Mouse (Mus musculus): ENCODE measurements around the gene Ms4a4c. TPM values are rescaled to one million over a fixed set of nuclear protein-coding genes. Genes with fewer than 3 reads are reported as not detected.

Ms4a4c gene
- polyA plus RNA-seq (2015; fragmentation: Nextera tagmentation; extraction: Ambion mirVana), result 0.85 and 1.4 TPM in 2 replicates

DNA sequence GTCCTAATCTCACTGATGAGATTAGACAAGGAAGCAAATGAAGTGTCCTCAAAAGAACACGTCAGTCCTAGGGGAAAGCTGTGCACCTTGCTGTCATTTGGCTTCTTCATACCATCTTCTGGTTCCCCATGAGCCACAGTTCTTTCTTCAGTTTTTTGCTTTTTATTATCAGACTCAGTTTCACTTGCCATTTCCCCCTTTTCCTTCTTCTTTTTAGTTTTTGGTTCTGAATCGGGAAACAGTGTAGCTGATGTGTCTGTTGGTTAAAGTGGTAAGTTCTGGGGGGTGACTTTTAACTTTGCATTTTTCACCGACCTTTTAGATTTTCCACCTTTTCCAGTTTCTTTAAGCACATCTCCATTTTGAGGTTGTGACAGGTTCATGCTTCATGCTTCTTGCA is at the start of gene Ms4a4c:
Ms4a4c (plus strand) TSS at position 244 of the 400 bp plus-strand sequence.
- ATAC-seq, result no peak
- 84% methylated on average over 3 of the region's 3 CpGs for WGBS
- H3K9ac ChIP-seq (ENCODE audit: low read depth, low read length), result no peak within 1 kb of the TSS

DNA sequence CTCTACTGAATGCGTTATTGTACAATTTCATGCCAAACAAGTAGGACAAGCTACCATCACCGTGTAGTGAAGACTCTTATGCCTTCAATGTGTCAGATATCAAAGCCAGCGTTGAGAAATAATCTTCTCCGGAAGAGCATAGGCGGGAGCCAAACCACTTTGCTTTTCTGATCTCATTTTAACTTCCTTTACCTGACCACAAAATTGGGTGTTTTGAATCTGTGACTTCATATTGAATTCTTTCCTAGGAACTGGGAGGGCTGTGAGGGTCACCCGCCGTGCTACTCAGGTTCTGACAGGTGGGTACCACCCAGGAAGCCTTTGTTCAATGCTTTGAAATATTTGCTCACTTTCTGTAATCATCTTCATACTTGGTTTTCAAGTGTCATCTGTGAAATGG is 48.8 kb upstream of the Ms4a4c start:
- Histone ChIP-seq H3K27ac (ENCODE audit: low read depth, low read length) (no peak overlapping the region), H3K9ac (ENCODE audit: low read depth, low read length) (no peak overlapping the region), H3K4me1 (replicated peaks; ENCODE audit: control insufficient read depth, insufficient read depth, low read length) (no peaks in the 10 kb centered on the region), H3K4me3 (ENCODE audit: low read depth, low read length) (no peak overlapping the region), H3K4me2 (replicated peaks; ENCODE audit: low read depth) (no peak overlapping the region), H3K9me3 (ENCODE audit: control insufficient read depth) (no peaks in the 10 kb centered on the region), H3K36me3 (ENCODE audit: control insufficient read depth, insufficient read depth) (no peaks in the 10 kb centered on the region), H3K27me3 (replicated peaks; ENCODE audit: control insufficient read depth, insufficient read depth, low read length) (no peaks in the 10 kb centered on the region)
- ATAC-seq, result no peak
- TF ChIP-seq CTCF (IDR thresholded peaks at IDR 0.05; ENCODE audit: low read depth), result no peak
- WGBS, result 83% methylated on average over 7 of the region's 7 CpGs

More for the DNA sequence above, at the start of gene Ms4a4c:
- Histone ChIP-seq H3K4me3 (ENCODE audit: low read depth, low read length) (no peak within 1 kb of the TSS), H3K36me3 (ENCODE audit: control insufficient read depth, insufficient read depth) (no peaks in the 10 kb centered on the region), H3K27ac (ENCODE audit: low read depth, low read length) (no peak within 1 kb of the TSS), H3K27me3 (replicated peaks; ENCODE audit: control insufficient read depth, insufficient read depth, low read length) (no peaks in the 10 kb centered on the region), H3K9me3 (ENCODE audit: control insufficient read depth) (no peaks in the 10 kb centered on the region), H3K4me2 (replicated peaks; ENCODE audit: low read depth) (no peak within 1 kb of the TSS), H3K4me1 (replicated peaks; ENCODE audit: control insufficient read depth, insufficient read depth, low read length) (no peaks in the 10 kb centered on the region)
- no peak for TF ChIP-seq CTCF (IDR thresholded peaks at IDR 0.05; ENCODE audit: low read depth)

GRCm38 (mm10) chr19:11360106-11360505 is 44.5 kb upstream of the Ms4a4c start:
- no peak for ATAC-seq
- Histone ChIP-seq H3K4me3 (ENCODE audit: low read depth, low read length) (no peak overlapping the region), H3K4me1 (replicated peaks; ENCODE audit: control insufficient read depth, insufficient read depth, low read length) (no peaks in the 10 kb centered on the region), H3K4me2 (replicated peaks; ENCODE audit: low read depth) (no peak overlapping the region), H3K27ac (ENCODE audit: low read depth, low read length) (no peak overlapping the region), H3K36me3 (ENCODE audit: control insufficient read depth, insufficient read depth) (no peaks in the 10 kb centered on the region), H3K9ac (ENCODE audit: low read depth, low read length) (no peak overlapping the region), H3K27me3 (replicated peaks; ENCODE audit: control insufficient read depth, insufficient read depth, low read length) (no peaks in the 10 kb centered on the region), H3K9me3 (ENCODE audit: control insufficient read depth) (no peaks in the 10 kb centered on the region)
- peak; percentile 69 for TF ChIP-seq CTCF (IDR thresholded peaks at IDR 0.05; ENCODE audit: low read depth)
- 49% methylated on average over 3 of the region's 3 CpGs for WGBS

DNA sequence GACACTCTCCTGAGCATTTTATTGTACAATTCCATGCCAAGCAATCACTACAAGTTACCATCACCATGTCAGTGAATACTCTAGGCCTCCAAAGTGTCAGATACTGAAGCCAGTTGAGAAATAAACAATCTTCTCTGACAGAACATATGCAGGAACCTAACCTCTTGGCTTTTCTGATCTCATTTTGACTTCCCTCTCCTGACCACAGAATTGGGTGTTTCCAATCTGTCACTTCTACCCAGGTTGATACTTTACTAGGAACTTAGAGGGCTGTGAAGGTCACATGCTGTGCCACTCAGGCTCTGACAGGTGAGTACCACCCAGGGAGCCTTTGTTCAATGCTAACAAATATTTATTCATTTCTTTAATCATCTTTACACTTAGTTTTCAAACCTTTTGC is 42.6 kb upstream of the Ms4a4c start:
- ATAC-seq, result no peak
- Histone ChIP-seq H3K27ac (ENCODE audit: low read depth, low read length) (no peak overlapping the region), H3K36me3 (ENCODE audit: control insufficient read depth, insufficient read depth) (no peaks in the 10 kb centered on the region), H3K9me3 (ENCODE audit: control insufficient read depth) (no peaks in the 10 kb centered on the region), H3K4me1 (replicated peaks; ENCODE audit: control insufficient read depth, insufficient read depth, low read length) (no peaks in the 10 kb centered on the region), H3K27me3 (replicated peaks; ENCODE audit: control insufficient read depth, insufficient read depth, low read length) (no peaks in the 10 kb centered on the region), H3K4me2 (replicated peaks; ENCODE audit: low read depth) (no peak overlapping the region), H3K4me3 (ENCODE audit: low read depth, low read length) (no peak overlapping the region), H3K9ac (ENCODE audit: low read depth, low read length) (no peak overlapping the region)
- no peak for TF ChIP-seq CTCF (IDR thresholded peaks at IDR 0.05; ENCODE audit: low read depth)

DNA sequence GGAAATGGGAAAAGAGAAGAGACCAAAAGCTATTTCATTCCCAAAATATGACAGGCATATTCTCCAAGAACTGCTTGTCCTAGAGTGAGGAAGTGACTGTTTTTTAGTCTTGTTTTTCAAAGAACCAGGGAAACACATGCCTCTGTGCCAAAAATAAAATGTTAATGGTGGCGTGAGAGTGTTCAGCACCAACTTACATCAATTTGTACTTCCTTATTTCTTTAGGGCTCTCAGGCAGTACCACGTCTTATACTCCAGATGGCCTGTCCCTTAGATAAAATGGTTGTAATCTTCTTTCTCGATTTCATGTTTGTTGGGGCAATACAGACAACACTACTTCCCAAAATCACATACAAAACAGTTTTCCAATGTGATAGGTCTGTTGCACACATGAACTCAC is 36.3 kb upstream of the Ms4a4c start:
- H3K4me2 ChIP-seq (replicated peaks; ENCODE audit: low read depth), result no peak overlapping the region
- whole genome bisulfite sequencing, result 76% methylated on average over 3 of the region's 3 CpGs
- H3K27me3 ChIP-seq (replicated peaks; ENCODE audit: control insufficient read depth, insufficient read depth, low read length), result no peaks in the 10 kb centered on the region
- ATAC-seq, result no peak
- H3K4me3 ChIP-seq (ENCODE audit: low read depth, low read length), result no peak overlapping the region
- no peaks in the 10 kb centered on the region for H3K36me3 ChIP-seq (ENCODE audit: control insufficient read depth, insufficient read depth)
- H3K9me3 ChIP-seq (ENCODE audit: control insufficient read depth), result no peaks in the 10 kb centered on the region
- no peak overlapping the region for H3K27ac ChIP-seq (ENCODE audit: low read depth, low read length)
- no peaks in the 10 kb centered on the region for H3K4me1 ChIP-seq (replicated peaks; ENCODE audit: control insufficient read depth, insufficient read depth, low read length)
- no peak overlapping the region for H3K9ac ChIP-seq (ENCODE audit: low read depth, low read length)
- no peak for TF ChIP-seq CTCF (IDR thresholded peaks at IDR 0.05; ENCODE audit: low read depth)

DNA sequence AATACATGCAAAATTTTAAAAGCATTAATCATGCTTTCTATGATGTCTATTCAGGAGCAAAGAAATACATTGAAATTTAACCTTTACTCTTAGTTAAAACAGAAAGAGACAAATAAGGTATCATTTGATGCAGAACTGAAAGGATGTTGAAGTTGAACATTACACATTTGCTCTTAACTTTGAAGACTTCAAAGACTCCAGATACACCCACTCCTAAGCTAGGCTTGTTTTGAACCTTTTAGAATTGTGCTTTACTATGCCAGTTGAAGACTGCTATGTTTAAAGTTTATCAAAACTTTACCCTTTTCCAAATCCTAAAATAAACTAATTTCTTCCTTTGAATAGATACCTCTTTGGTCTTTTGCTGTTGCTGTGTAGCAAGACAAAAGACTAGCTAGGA is 33.4 kb upstream of the Ms4a4c start:
- no peaks in the 10 kb centered on the region for H3K4me1 ChIP-seq (replicated peaks; ENCODE audit: control insufficient read depth, insufficient read depth, low read length)
- no peak for TF ChIP-seq CTCF (IDR thresholded peaks at IDR 0.05; ENCODE audit: low read depth)

GRCm38 (mm10) chr19:11375273-11375672 is 29.3 kb upstream of the Ms4a4c start, which contains the start of gene Ms4a4a:
Gene Ms4a4a, plus strand, starts transcription at chr19:11375523.
- no peak within 1 kb of the TSS for H3K27ac ChIP-seq (ENCODE audit: low read depth, low read length)
- 86% methylated on average over 2 of the region's 2 CpGs for WGBS
- H3K4me3 ChIP-seq (ENCODE audit: low read depth, low read length), result no peak within 1 kb of the TSS
- H3K9me3 ChIP-seq (ENCODE audit: control insufficient read depth), result no peaks in the 10 kb centered on the region
- no peaks in the 10 kb centered on the region for H3K4me1 ChIP-seq (replicated peaks; ENCODE audit: control insufficient read depth, insufficient read depth, low read length)
- H3K27me3 ChIP-seq (replicated peaks; ENCODE audit: control insufficient read depth, insufficient read depth, low read length), result no peaks in the 10 kb centered on the region
- H3K36me3 ChIP-seq (ENCODE audit: control insufficient read depth, insufficient read depth), result no peaks in the 10 kb centered on the region
- H3K9ac ChIP-seq (ENCODE audit: low read depth, low read length), result no peak within 1 kb of the TSS
- no peak for TF ChIP-seq CTCF (IDR thresholded peaks at IDR 0.05; ENCODE audit: low read depth)
- H3K4me2 ChIP-seq (replicated peaks; ENCODE audit: low read depth), result no peak within 1 kb of the TSS
- ATAC-seq, result no peak

More for the DNA sequence above, 33.4 kb upstream of the Ms4a4c start:
- no peak overlapping the region for H3K9ac ChIP-seq (ENCODE audit: low read depth, low read length)
- H3K9me3 ChIP-seq (ENCODE audit: control insufficient read depth), result no peaks in the 10 kb centered on the region
- no peak overlapping the region for H3K27ac ChIP-seq (ENCODE audit: low read depth, low read length)
- no peak overlapping the region for H3K4me3 ChIP-seq (ENCODE audit: low read depth, low read length)
- H3K4me2 ChIP-seq (replicated peaks; ENCODE audit: low read depth), result no peak overlapping the region
- H3K36me3 ChIP-seq (ENCODE audit: control insufficient read depth, insufficient read depth), result no peaks in the 10 kb centered on the region
- no peaks in the 10 kb centered on the region for H3K27me3 ChIP-seq (replicated peaks; ENCODE audit: control insufficient read depth, insufficient read depth, low read length)
- no peak for ATAC-seq
